Mouse (Mus musculus) intestine, postnatal 0 days (tissue): Measurements from ENCODE around the gene Mri1. TPM values are rescaled to one million over a fixed set of nuclear protein-coding genes. Genes with fewer than 3 reads are reported as not detected.
A peak's percentile ranks its signal among the peaks of the same experiment; 100 is the strongest.
"Not testable (repeated sequence)": the region's sequence is repeated elsewhere in the genome, so short reads cannot be mapped to it uniquely, and the experiment has no call there.

Experiments
- ATAC-seq: fragments of 200-750 bp; cut with Nextera tagmentation; 2 replicates; pipeline ENCODE4 v1.8.0; 2017; ENCODE audit warnings: mild to moderate bottlenecking, moderate TSS enrichment, moderate library complexity
- H3K27ac ChIP-seq: fragments of 300-500 bp; sonication (generic); 2 replicates; pipeline ENCODE4 v1.5.1; 2014; ENCODE audit warnings: mild to moderate bottlenecking, low read depth, low read length, moderate library complexity
- H3K27me3 ChIP-seq: fragments of 300-500 bp; sonication (generic); replicated peaks from 2 replicates; pipeline ENCODE4 v1.6.1; 2014; ENCODE audit warnings: low read length, mixed read lengths; ENCODE audit not compliant: control insufficient read depth, insufficient read depth
- H3K36me3 ChIP-seq: fragments of 300-500 bp; sonication (generic); 2 replicates; pipeline ENCODE4 v1.6.1; 2014; ENCODE audit warnings: mild to moderate bottlenecking, moderate library complexity; ENCODE audit not compliant: control insufficient read depth, insufficient read depth
- H3K4me1 ChIP-seq: fragments of 300-500 bp; sonication (generic); replicated peaks from 2 replicates; pipeline ENCODE4 v1.6.1; 2014; ENCODE audit warnings: antibody characterized with exemption, low read length, mixed read lengths; ENCODE audit not compliant: control insufficient read depth, insufficient read depth
- H3K4me2 ChIP-seq: fragments of 300-500 bp; sonication (generic); replicated peaks from 2 replicates; pipeline ENCODE4 v1.6.1; 2014; ENCODE audit warnings: low read depth, mild to moderate bottlenecking, moderate library complexity
- H3K4me3 ChIP-seq: fragments of 300-500 bp; sonication (generic); 2 replicates; pipeline ENCODE4 v1.5.1; 2014; ENCODE audit warnings: low read depth, low read length
- H3K9ac ChIP-seq: fragments of 300-500 bp; sonication (generic); 2 replicates; pipeline ENCODE4 v1.6.1; 2014; ENCODE audit warnings: mild to moderate bottlenecking, low read depth, low read length
- H3K9me3 ChIP-seq: fragments of 300-500 bp; sonication (generic); 2 replicates; pipeline ENCODE4 v1.6.1; 2016; ENCODE audit warnings: mixed run types; ENCODE audit not compliant: control insufficient read depth
- CTCF ChIP-seq: sonication (generic); IDR thresholded peaks from 2 replicates; pipeline ENCODE4 v1.5.1; 2016; ENCODE audit warnings: low read depth, mild to moderate bottlenecking, control low read depth, antibody characterized with exemption, moderate library complexity
- WGBS: fragments of 180-500 bp; shearing (Covaris S2); extraction: QIAGEN DNeasy Blood & Tissue Kit; methylation state at CpG from one replicate; pipeline ENCODE4 v1.1.7; 2014; 5-methylcytosine and 5-hydroxymethylcytosine counted together
- polyA plus RNA-seq: library from polyadenylated mRNA; unstranded; fragments of >200 nt; fragmentation: Nextera tagmentation; extraction: Ambion mirVana; gene quantifications from 2 replicates; pipeline ENCODE4 v1.2.1, GENCODE M21; 2015

The Mri1 gene
- polyA plus RNA-seq, 1 experiment from 2014 or later: 60.3 TPM

GRCm38 (mm10) chr8:84285665-84286064, 28.5 kb upstream of the Mri1 start:
- peak; percentile 77 for TF ChIP-seq CTCF
- H3K9me3 ChIP-seq, H3K4me1 ChIP-seq, H3K4me3 ChIP-seq, H3K27ac ChIP-seq, ATAC-seq, H3K9ac ChIP-seq, H3K4me2 ChIP-seq, H3K27me3 ChIP-seq, H3K36me3 ChIP-seq: not testable (repeated sequence)
- 67% methylated on average over 5 of the region's 5 CpGs for WGBS

- no peaks in the 10 kb centered on the region for H3K36me3 ChIP-seq
- WGBS: 20% methylated on average over 9 of the region's 9 CpGs
- no peaks in the 10 kb centered on the region for H3K27me3 ChIP-seq
- no peak overlapping the region for H3K9ac ChIP-seq
- no peak overlapping the region for H3K4me3 ChIP-seq
- no peaks in the 10 kb centered on the region for H3K4me1 ChIP-seq
- no peak for ATAC-seq
- no peaks in the 10 kb centered on the region for H3K9me3 ChIP-seq
- H3K4me2 ChIP-seq: 0 out of 2 replicates have a peak overlapping the region, but pooled peaks have one; percentile 13
- no peak overlapping the region for H3K27ac ChIP-seq
- TF ChIP-seq CTCF: no peak
Measured at GRCm38 (mm10) chr8:84284608-84285063, 27.5 kb upstream of the Mri1 start.

GRCm38 (mm10) chr8:84280777-84281176, 23.7 kb upstream of the Mri1 start:
- 62% methylated on average over 10 of the region's 10 CpGs for WGBS
- H3K36me3 ChIP-seq: no peaks in the 10 kb centered on the region
- no peaks in the 10 kb centered on the region for H3K9me3 ChIP-seq
- H3K27me3 ChIP-seq: no peaks in the 10 kb centered on the region
- no peak overlapping the region for H3K27ac ChIP-seq
- no peak for ATAC-seq
- H3K4me2 ChIP-seq: no peak overlapping the region
- TF ChIP-seq CTCF: no peak
- no peak overlapping the region for H3K9ac ChIP-seq
- no peak overlapping the region for H3K4me3 ChIP-seq
- H3K4me1 ChIP-seq: no peaks in the 10 kb centered on the region

GRCm38 (mm10) chr8:84276447-84276846, 19.3 kb upstream of the Mri1 start:
- Histone ChIP-seq H3K27me3 (no peaks in the 10 kb centered on the region), H3K4me1 (no peaks in the 10 kb centered on the region), H3K9me3 (no peaks in the 10 kb centered on the region), H3K27ac (no peak overlapping the region), H3K4me2 (no peak overlapping the region), H3K4me3 (no peak overlapping the region), H3K36me3 (no peaks in the 10 kb centered on the region), H3K9ac (no peak overlapping the region)
- no peak for TF ChIP-seq CTCF
- ATAC-seq: no peak
- WGBS: 69% methylated on average over 1 of the region's 1 CpGs

GRCm38 (mm10) chr8:84273968-84274367, 16.8 kb upstream of the Mri1 start:
- no peak overlapping the region for H3K4me2 ChIP-seq
- peaks cover under 1% of the 10 kb centered on the region; the same call in 1 of the 2 replicates for H3K36me3 ChIP-seq
- no peaks in the 10 kb centered on the region for H3K27me3 ChIP-seq
- 77% methylated on average over 3 of the region's 3 CpGs for WGBS
- H3K27ac ChIP-seq: no peak overlapping the region
- H3K4me1 ChIP-seq: no peaks in the 10 kb centered on the region; the same call in 1 of the 2 replicates
- H3K9me3 ChIP-seq: no peaks in the 10 kb centered on the region
- ATAC-seq: no peak
- H3K4me3 ChIP-seq: no peak overlapping the region
- H3K9ac ChIP-seq: no peak overlapping the region
- no peak for TF ChIP-seq CTCF

GRCm38 (mm10) chr8:84272302-84272701, 15.2 kb upstream of the Mri1 start:
- Histone ChIP-seq H3K4me3 (no peak overlapping the region), H3K36me3 (peaks cover 7% of the 10 kb centered on the region; the same call in 1 of the 2 replicates), H3K9me3 (no peaks in the 10 kb centered on the region), H3K27me3 (no peaks in the 10 kb centered on the region), H3K4me1 (no peaks in the 10 kb centered on the region; the same call in 1 of the 2 replicates), H3K27ac (no peak overlapping the region), H3K4me2 (no peak overlapping the region), H3K9ac (no peak overlapping the region)
- no peak for ATAC-seq
- TF ChIP-seq CTCF: no peak
- WGBS: 78% methylated on average over 4 of the region's 4 CpGs
